Mouse (Mus musculus) bone marrow, adult 2 months (tissue): ENCODE results near the gene Sirt1.

Source experiments
- CTCF ChIP-seq: fragments of 200-500 bp; IDR thresholded peaks from 2 replicates; pipeline ENCODE4 v1.5.1; 2011; ENCODE audit warnings: low read length, control low read depth; ENCODE audit not compliant: control insufficient read depth, insufficient read depth
- POLR2A ChIP-seq: fragments of 200-500 bp; IDR thresholded peaks from 2 replicates; pipeline ENCODE4 v1.6.1; 2011; ENCODE audit warnings: low read depth, mild to moderate bottlenecking, control low read depth, low read length, borderline replicate concordance; ENCODE audit not compliant: control insufficient read depth

GRCm38 (mm10) chr10:63272868-63273267, 108.6 kb downstream of the Sirt1 start:
- no peak for TF ChIP-seq CTCF
- TF ChIP-seq POLR2A, result no peak
